In the genomic region with DNA sequence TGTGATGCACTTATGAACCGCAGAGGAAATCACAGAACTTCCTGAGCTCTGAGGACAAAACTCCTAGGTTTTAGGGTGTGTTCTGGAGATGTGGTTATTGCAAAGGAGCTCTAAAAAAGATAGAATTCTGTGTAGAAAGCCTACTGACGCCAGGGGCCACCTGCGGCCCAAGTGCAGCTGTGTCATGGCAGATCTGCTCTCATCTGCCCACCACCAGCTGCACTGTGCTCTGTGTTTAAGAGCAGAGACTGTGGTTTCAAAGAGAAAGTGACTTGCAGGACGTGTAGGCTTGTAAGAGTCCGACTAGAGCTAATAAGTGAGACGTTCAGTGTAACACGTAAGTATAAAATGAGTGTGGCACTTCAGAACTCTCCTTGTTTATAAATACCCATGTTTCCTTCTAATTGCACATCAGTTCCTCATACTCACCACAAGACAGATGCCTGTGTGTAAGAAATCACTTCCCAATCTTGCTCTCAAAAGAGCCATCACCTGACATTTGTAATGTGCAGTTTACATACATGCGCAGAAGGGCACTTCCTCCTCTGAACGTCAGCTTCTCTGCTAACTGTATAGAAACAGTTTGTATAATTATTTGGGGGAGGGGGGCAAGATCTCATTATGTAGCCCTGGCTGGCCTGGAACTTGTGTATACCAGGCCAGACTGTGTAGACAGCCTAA, we compare ENCODE assay signal across 15 mouse cellular contexts.
A peak's percentile ranks its signal among the peaks of the same experiment; 100 is the strongest.
DNase-seq lines count a peak whose midpoint lies in the region; ATAC-seq and TF ChIP-seq lines count a peak whose summit lies in the region.
"Had no signal": no experiment of that assay in that cellular context is flagged by ENCODE, and none has a peak within 500 bp of the region (broad histone marks: within the 10 kb centered on the region; RNA-seq: fewer than 3 reads in every experiment).

No protein-coding gene starts in this region.

- no peak for TF ChIP-seq CTCF in spleen, adult 2 months (IDR thresholded peaks at IDR 0.05; ENCODE audit: extremely low read depth, insufficient read depth, insufficient read length, insufficient replicate concordance)

- peak overlapping the region; percentile 9; the same call in 1 of the 2 replicates for H3K4me3 ChIP-seq in spleen, adult 2 months (ENCODE audit: extremely low read depth, insufficient read depth, insufficient read length)
- H3K4me3 ChIP-seq: embryonic facial prominence, embryonic 10.5 days; hindbrain, embryonic 13.5 days; limb, embryonic 15.5 days; lung, embryonic 15.5 days; midbrain, embryonic 13.5 days; neural tube, embryonic 13.5 days had no signal

- ATAC-seq in erythroblast, adult 5-6 weeks (replicated peaks; ENCODE audit: low FRiP score, poor library complexity, severe bottlenecking), result no peak
- ATAC-seq: midbrain, embryonic 13.5 days had no signal

- no peaks in the 10 kb centered on the region for H3K36me3 ChIP-seq in spleen, adult 2 months (ENCODE audit: control insufficient read depth, insufficient read depth, low read length)
- H3K36me3 ChIP-seq: embryonic facial prominence, embryonic 10.5 days; hindbrain, embryonic 13.5 days; limb, embryonic 15.5 days; lung, embryonic 15.5 days; midbrain, embryonic 13.5 days; neural tube, embryonic 13.5 days had no signal

- DNase-seq in spleen, adult 2 months (ENCODE audit: low read depth in 1 of 2, low spot score in 2 of 2), result peak; percentile 34 to 55
- DNase-seq in spleen, adult 12 weeks (ENCODE audit: low spot score), result no peak
- DNase-seq in T-cell, adult 2 months (ENCODE audit: low spot score), result peak; percentile 37
- DNase-seq in lung, postnatal 25 days (ENCODE audit: low spot score), result peak; percentile 31
- DNase-seq in thymus, postnatal 36 days, result peak; percentile 4 to 17
- no peak for DNase-seq in adrenal gland, adult (ENCODE audit: inconsistent age in 2 of 2, low spot score in 1 of 2)
- DNase-seq: kidney, adult 18-20 months; retina, postnatal 1 day had no signal

- 13% methylated on average over 9 of the region's 9 CpGs for WGBS in spleen, adult 2 months

- no peaks in the 10 kb centered on the region for H3K27me3 ChIP-seq in spleen, adult 2 months (ENCODE audit: control insufficient read depth, insufficient read depth, low read length)
- H3K27me3 ChIP-seq: hindbrain, embryonic 13.5 days; limb, embryonic 15.5 days; lung, embryonic 15.5 days; midbrain, embryonic 13.5 days; neural tube, embryonic 13.5 days had no signal

- H3K4me1 ChIP-seq in spleen, adult 2 months (ENCODE audit: control insufficient read depth, insufficient read depth, insufficient read length), result peaks cover 3% of the 10 kb centered on the region; the same call in 1 of the 2 replicates
- H3K4me1 ChIP-seq: hindbrain, embryonic 13.5 days; limb, embryonic 15.5 days; midbrain, embryonic 13.5 days; neural tube, embryonic 13.5 days had no signal

- H3K27ac ChIP-seq in spleen, adult 2 months (ENCODE audit: insufficient read depth, low read length), result peak overlapping the region; percentile 45
- H3K27ac ChIP-seq: embryonic facial prominence, embryonic 10.5 days; hindbrain, embryonic 13.5 days; limb, embryonic 15.5 days; lung, embryonic 15.5 days; midbrain, embryonic 13.5 days; neural tube, embryonic 13.5 days had no signal

- TF ChIP-seq POLR2A in spleen, adult 2 months (IDR thresholded peaks at IDR 0.05; ENCODE audit: low read depth, low read length), result no peak

Comparison
In these comparisons a context has a peak if more than half of its experiments do, and no peak if none do; other contexts are left out.
1. DNase-seq: peak in spleen, adult 2 months (2 of 2), T-cell, adult 2 months (single experiment), lung, postnatal 25 days (single experiment) and thymus, postnatal 36 days (2 of 2); none in spleen, adult 12 weeks (single experiment) and adrenal gland, adult (0 of 2).